In genomic region chr16:23269984-23270912, GRCm38 (mm10) we compare ENCODE assay signal across 7 mouse cellular contexts. TPM values are rescaled to one million over a fixed set of nuclear protein-coding genes. Genes with fewer than 3 reads are reported as not detected.
DNase-seq lines count a peak whose midpoint lies in the region; ATAC-seq lines count a peak whose summit lies in the region.

No protein-coding gene starts in this region.

- H3K27me3 ChIP-seq in lung, embryonic 16.5 days (ENCODE audit: control insufficient read depth, insufficient read depth, low read depth, low read length) = no peaks in the 10 kb centered on the region

- H3K4me2 ChIP-seq in lung, embryonic 16.5 days (ENCODE audit: low read depth, low read length) = no peak overlapping the region

- peak; percentile 55 for ATAC-seq in lung, embryonic 16.5 days (ENCODE audit: low read depth)

- H3K4me3 ChIP-seq in lung, embryonic 16.5 days (ENCODE audit: low read length) = no peak overlapping the region

- no peak for DNase-seq in lung, adult 18-20 months
- DNase-seq in embryo, embryonic 10.5 days (ENCODE audit: low spot score) = peak; percentile 73
- DNase-seq in heart, postnatal 4 days = peak; percentile 55
- DNase-seq in mesoderm, embryonic 11.5 days (ENCODE audit: low read depth, low spot score) = peak; percentile 75
- no peak for DNase-seq in cerebellum, adult 8-10 months
- DNase-seq in right cerebral cortex, adult 2 months (ENCODE audit: low spot score in 2 of 2) = no peak

- peak overlapping the region; percentile 43 for H3K27ac ChIP-seq in lung, embryonic 16.5 days (ENCODE audit: low read length)

- no peaks in the 10 kb centered on the region for H3K36me3 ChIP-seq in lung, embryonic 16.5 days (ENCODE audit: control insufficient read depth, insufficient read depth, low read length)

- H3K4me1 ChIP-seq in lung, embryonic 16.5 days (replicated peaks; ENCODE audit: control insufficient read depth, insufficient read depth, low read length) = peaks cover 59% of the 10 kb centered on the region

- peak overlapping the region; percentile 3; the same call in 1 of the 2 replicates for H3K9ac ChIP-seq in lung, embryonic 16.5 days (ENCODE audit: low read length)

- H3K9me3 ChIP-seq in lung, embryonic 16.5 days (ENCODE audit: control insufficient read depth, low read length) = no peaks in the 10 kb centered on the region

- 28% methylated on average over 10 of the region's 10 CpGs for WGBS in lung, embryonic 16.5 days

RNA-seq across cellular contexts. Expression of gene St6gal1, which starts 45.7 kb away (rescaled TPM):
- polyA plus RNA-seq in lung, embryonic 16.5 days (2015; fragmentation: Nextera tagmentation; extraction: Ambion mirVana) = 49.0 and 56.2 TPM in 2 replicates
- 10 to 100 TPM; 19.8 to 20.3 TPM for total RNA-seq in heart, postnatal 4 days (2021)

Comparison
In these comparisons a context has a peak if more than half of its experiments do, and no peak if none do; other contexts are left out.
1. DNase-seq: peak in embryo, embryonic 10.5 days (single experiment), heart, postnatal 4 days (single experiment) and mesoderm, embryonic 11.5 days (single experiment); none in lung, adult 18-20 months (0 of 2), cerebellum, adult 8-10 months (single experiment) and right cerebral cortex, adult 2 months (0 of 2).